Mouse (Mus musculus) large intestine, adult 2 months (tissue): Measurements from ENCODE around the gene Slc39a13. TPM values are rescaled to one million over a fixed set of nuclear protein-coding genes. Genes with fewer than 3 reads are reported as not detected.

ENCODE experiments used
- DNase-seq: peaks from one replicate; pipeline ENCODE4 v3.0.0-alpha.2; 2012; ENCODE audit warnings: low read depth, low spot score
- WGBS: fragments of 180-500 bp; shearing (Covaris S2); methylation state at CpG from one replicate; pipeline ENCODE4 v1.1.7; 2018; 5-methylcytosine and 5-hydroxymethylcytosine counted together
- polyA plus RNA-seq: library from polyadenylated mRNA; depleted of rRNA; stranded (reverse); fragments of >200 nt; gene quantifications from 2 replicates; pipeline ENCODE4 v1.2.3, GENCODE M21; 2012

Gene Slc39a13
- polyA plus RNA-seq, 1 experiment: 21.4 TPM

- DNase-seq: no peak
- WGBS: 68% methylated on average over 14 of the region's 14 CpGs
Observed at GRCm38 (mm10) chr2:91096524-91096923, 26.3 kb upstream of the Slc39a13 start.

GRCm38 (mm10) chr2:91090827-91091226 is 20.6 kb upstream of the Slc39a13 start:
- no peak for DNase-seq
- 73% methylated on average over 6 of the region's 6 CpGs for WGBS

- DNase-seq: no peak
- 36% methylated on average over 6 of the region's 6 CpGs for WGBS
Observed at GRCm38 (mm10) chr2:91090208-91090607, 20.0 kb upstream of the Slc39a13 start.

GRCm38 (mm10) chr2:91088987-91089386 is 18.8 kb upstream of the Slc39a13 start:
- no peak for DNase-seq
- 74% methylated on average over 9 of the region's 9 CpGs for WGBS

- WGBS: 83% methylated on average over 9 of the region's 9 CpGs
- DNase-seq: no peak
Observed at GRCm38 (mm10) chr2:91087453-91087852, 17.2 kb upstream of the Slc39a13 start.

- DNase-seq: no peak
- 77% methylated on average over 9 of the region's 9 CpGs for WGBS
Observed at GRCm38 (mm10) chr2:91086392-91087237, 16.4 kb upstream of the Slc39a13 start.

- no peak for DNase-seq
- WGBS: 85% methylated on average over 14 of the region's 14 CpGs
Observed at GRCm38 (mm10) chr2:91085494-91086391, 15.5 kb upstream of the Slc39a13 start.

GRCm38 (mm10) chr2:91084179-91084820 is 14.1 kb upstream of the Slc39a13 start:
- 81% methylated on average over 15 of the region's 15 CpGs for WGBS
- DNase-seq: no peak

- WGBS: 57% methylated on average over 1 of the region's 1 CpGs
- no peak for DNase-seq
Observed at GRCm38 (mm10) chr2:91083366-91083940, 13.2 kb upstream of the Slc39a13 start.

GRCm38 (mm10) chr2:91082844-91083243 is 12.6 kb upstream of the Slc39a13 start:
- WGBS: 63% methylated on average over 11 of the region's 11 CpGs
- no peak for DNase-seq

- WGBS: 72% methylated on average over 13 of the region's 13 CpGs
- no peak for DNase-seq
Observed at GRCm38 (mm10) chr2:91081775-91082695, 11.8 kb upstream of the Slc39a13 start, which contains the start of gene Spi1. Spi1 (plus strand) TSS chr2:91082390.

- 67% methylated on average over 8 of the region's 8 CpGs for WGBS
- no peak for DNase-seq
Observed at GRCm38 (mm10) chr2:91080784-91081513, 10.7 kb upstream of the Slc39a13 start.

GRCm38 (mm10) chr2:91079026-91079384 is 8.8 kb upstream of the Slc39a13 start:
- WGBS: 51% methylated on average over 5 of the region's 5 CpGs
- no peak for DNase-seq

GRCm38 (mm10) chr2:91078314-91079025 is 8.3 kb upstream of the Slc39a13 start:
- no peak for DNase-seq
- 1% methylated on average over 27 of the region's 36 CpGs for WGBS

- 20% methylated on average over 12 of the region's 12 CpGs for WGBS
Observed at GRCm38 (mm10) chr2:91077957-91078313, 7.7 kb upstream of the Slc39a13 start.

GRCm38 (mm10) chr2:91072092-91072491 is 1.9 kb upstream of the Slc39a13 start:
- 22% methylated on average over 1 of the region's 1 CpGs for whole genome bisulfite sequencing
- no peak for DNase-seq

More at GRCm38 (mm10) chr2:91077957-91078313, 7.7 kb upstream of the Slc39a13 start:
- DNase-seq: no peak

GRCm38 (mm10) chr2:91071059-91071458 is 842 bp upstream of the Slc39a13 start:
- DNase-seq: no peak
- WGBS: 90% methylated on average over 10 of the region's 10 CpGs
